Mouse (Mus musculus) mammary gland, adult 2 months (tissue): ENCODE measurements around the gene Ubald1. TPM values are rescaled to one million over a fixed set of nuclear protein-coding genes. Genes with fewer than 3 reads are reported as not detected.

Experiments
- polyA plus RNA-seq: library from polyadenylated mRNA; depleted of rRNA; stranded (reverse); fragments of >200 nt; gene quantifications from 2 replicates; pipeline ENCODE4 v1.2.3, GENCODE M21; 2012; ENCODE audit warnings: low replicate concordance; rRNA removed

Ubald1 gene
- polyA plus RNA-seq: 44.3 and 89.8 TPM in 2 replicates

DNA sequence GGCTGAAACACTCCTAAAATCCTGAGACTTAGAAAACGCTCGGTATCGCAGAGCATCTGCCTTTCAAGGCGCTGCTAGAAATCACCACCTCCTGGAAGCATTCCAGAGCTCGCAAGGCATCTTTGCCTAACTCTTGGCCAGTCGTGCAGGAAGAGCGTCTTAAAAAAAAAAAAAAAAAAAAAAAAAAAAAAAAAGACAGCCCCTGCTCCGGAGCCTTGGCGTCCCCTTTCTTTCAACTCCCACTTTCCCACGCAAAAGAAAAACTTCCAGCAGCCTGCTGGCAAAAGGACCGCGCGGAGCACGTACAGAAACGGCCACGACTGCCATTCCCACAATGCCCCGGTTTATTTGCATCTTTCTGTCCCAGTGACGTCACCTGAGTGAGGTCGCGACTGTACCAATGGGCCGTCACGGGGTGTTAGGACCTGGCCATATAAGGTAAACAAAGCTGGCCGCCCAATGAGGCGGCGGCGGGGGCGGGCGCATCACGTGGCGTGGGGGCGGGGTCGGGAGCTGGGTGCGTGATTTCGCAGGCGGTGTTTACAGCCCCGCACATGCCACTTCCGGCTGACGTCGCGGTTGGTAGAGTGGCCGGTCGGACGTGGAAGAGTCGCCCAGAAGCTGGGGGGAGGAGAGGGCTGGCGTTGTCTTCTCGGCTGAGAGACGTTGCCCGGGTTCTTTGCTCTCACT is at the start of gene Ubald1:
TSS of gene Ubald1 (minus strand) at position 180 of the 690 bp plus-strand sequence.

DNA sequence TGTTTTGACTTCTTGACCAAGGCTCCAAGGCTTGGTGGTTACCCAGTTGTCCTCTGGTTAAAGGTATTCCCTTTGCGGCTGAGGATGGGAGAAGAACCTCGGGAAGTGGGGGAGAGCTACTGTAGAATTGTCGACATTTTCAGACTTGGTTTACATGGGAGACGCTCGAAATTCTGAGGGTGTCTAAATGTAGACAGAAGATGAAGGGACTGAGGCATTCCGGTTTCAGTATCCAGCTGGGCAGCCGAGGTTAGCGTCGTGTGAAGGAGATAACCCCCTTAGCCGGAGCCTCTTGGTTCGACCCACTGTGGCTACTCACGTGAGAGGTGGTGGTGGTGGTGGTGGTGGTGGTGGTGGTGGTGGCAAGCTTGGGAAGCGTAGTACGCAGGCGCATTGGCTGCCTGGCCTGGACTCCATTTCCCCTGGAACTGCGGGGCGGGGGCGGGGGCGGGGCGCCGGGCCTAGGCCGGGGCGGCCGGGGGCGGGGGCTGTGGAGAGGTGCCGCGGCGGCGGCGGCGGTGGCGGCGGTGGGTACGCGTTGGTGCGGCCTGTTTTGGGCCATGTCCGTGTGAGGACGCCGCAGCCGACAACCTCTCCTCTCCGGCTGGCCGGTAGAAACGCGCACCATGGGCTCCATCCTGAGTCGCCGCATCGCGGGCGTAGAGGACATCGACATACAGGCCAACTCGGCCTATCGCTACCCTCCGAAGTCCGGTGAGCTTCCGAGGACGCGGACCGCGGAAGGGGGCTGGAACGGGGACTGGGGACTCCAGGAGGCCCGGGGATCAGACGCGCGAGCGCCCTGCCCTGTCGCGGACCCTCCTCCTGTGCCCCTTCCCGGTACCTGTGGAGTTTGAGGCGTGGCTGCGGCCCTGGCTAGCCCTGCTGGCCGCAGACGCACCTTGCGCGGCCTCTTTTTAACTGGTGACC is 5.9 kb upstream of the Ubald1 start, which contains the start of gene Mgrn1:
TSS of gene Mgrn1 (plus strand) at position 490 of the 930 bp plus-strand sequence.

GRCm38 (mm10) chr16:4835191-4835590 is 44.9 kb downstream of the Ubald1 start, which contains the start of gene 4930562C15Rik:
Gene 4930562C15Rik (plus strand): TSS chr16:4835416.

Other genes starting within 250 kb of the Ubald1 start
- 55.7 and 69.7 TPM in 2 replicates for gene Vasn, start 240.4 kb downstream of the Ubald1 start, polyA plus RNA-seq
- 22.9 and 40.5 TPM in 2 replicates for gene Dnaja3, start 240.3 kb downstream of the Ubald1 start, polyA plus RNA-seq
- 101 and 150 TPM in 2 replicates for gene Coro7, start 200.5 kb downstream of the Ubald1 start, polyA plus RNA-seq
- 5.5 and 7.7 TPM in 2 replicates for gene Nmral1, start 161.0 kb downstream of the Ubald1 start, polyA plus RNA-seq
- 25.1 and 44.8 TPM in 2 replicates for gene Hmox2, start 154.0 kb downstream of the Ubald1 start, polyA plus RNA-seq
- gene Cdip1, start 90.0 kb downstream of the Ubald1 start, polyA plus RNA-seq: 130 and 138 TPM in 2 replicates
- gene 4930562C15Rik, start 44.9 kb downstream of the Ubald1 start, polyA plus RNA-seq: 0.13 TPM in 1 of 2 replicates, not detected in the other
- 141 and 173 TPM in 2 replicates for gene Mgrn1, start 5.9 kb upstream of the Ubald1 start, polyA plus RNA-seq
- gene Nudt16l1, start 58.4 kb upstream of the Ubald1 start, polyA plus RNA-seq: 104 and 109 TPM in 2 replicates
- 49.7 and 51.0 TPM in 2 replicates for gene Anks3, start 83.9 kb upstream of the Ubald1 start, polyA plus RNA-seq
- gene Sept12, start 117.5 kb upstream of the Ubald1 start, polyA plus RNA-seq: not detected in 2 replicates
- 19.8 and 26.5 TPM in 2 replicates for gene Smim22, start 127.0 kb upstream of the Ubald1 start, polyA plus RNA-seq
- 134 and 212 TPM in 2 replicates for gene Rogdi, start 133.2 kb upstream of the Ubald1 start, polyA plus RNA-seq
- gene Glyr1, start 169.5 kb upstream of the Ubald1 start, polyA plus RNA-seq: 51.4 and 80.5 TPM in 2 replicates
- gene Ubn1, start 169.7 kb upstream of the Ubald1 start, polyA plus RNA-seq: 32.7 and 45.9 TPM in 2 replicates